Mouse (Mus musculus): Measurements from ENCODE around the gene Angel2. TPM values are rescaled to one million over a fixed set of nuclear protein-coding genes. Genes with fewer than 3 reads are reported as not detected.

Angel2 gene
- total and polyA plus RNA-seq, 3 experiments, result 25.1 to 33.7 TPM; not detected in 1

DNA sequence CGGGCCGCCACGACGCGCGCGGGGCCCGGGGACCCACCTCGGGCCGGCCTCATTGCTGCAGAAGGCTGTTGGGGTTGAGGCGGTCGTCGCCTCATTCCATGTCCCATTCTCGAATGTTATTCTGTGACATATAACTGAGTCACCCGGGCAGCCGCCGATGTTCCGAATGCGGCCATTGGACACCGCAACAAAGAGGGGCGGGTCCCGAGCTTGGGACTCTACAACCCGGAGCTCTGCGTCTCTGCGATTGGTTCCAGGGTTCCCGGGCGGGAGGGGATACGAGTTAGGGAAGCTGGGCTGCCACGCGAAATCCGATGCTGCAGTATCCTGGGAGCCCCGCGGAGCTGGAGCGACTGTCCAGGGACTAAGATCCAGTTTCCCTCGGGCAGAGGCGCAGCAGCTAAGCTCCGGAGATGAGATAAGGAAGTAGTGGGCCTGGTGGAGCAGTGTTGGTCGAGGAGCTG is 54.2 kb downstream of the Angel2 start, which contains the start of gene Vash2:
Gene Vash2 (minus strand): TSS at position 197 of the 464 bp plus-strand sequence.
- DNase-seq (ENCODE audit: low read depth, low spot score), result peak; percentile 93
- Histone ChIP-seq H3K9me3 (replicated peaks; ENCODE audit: insufficient read depth, low read length) (no peaks in the 10 kb centered on the region), H3K27me3 (ENCODE audit: control insufficient read depth in 1 of 2, insufficient read depth in 2 of 2, low read length in 2 of 2) (no peaks in the 10 kb centered on the region), H3K4me3 (ENCODE audit: control insufficient read depth in 1 of 2, insufficient read depth in 1 of 2, low read depth in 2 of 2, low read length in 2 of 2) (peak within 1 kb of the TSS; percentile 58 to 87), H3K9ac (ENCODE audit: control insufficient read depth, low read depth, low read length, poor library complexity, severe bottlenecking) (peak within 1 kb of the TSS; percentile 80), H3K4me1 (ENCODE audit: control insufficient read depth in 1 of 2, insufficient read depth in 2 of 2, low read length in 2 of 2) (no peaks in the 10 kb centered on the region; a peak in 2 of 4 replicates), H3K27ac (ENCODE audit: control insufficient read depth, low read depth, low read length) (peak within 1 kb of the TSS; percentile 19), H3K79me2 (ENCODE audit: control insufficient read depth, insufficient read depth, low read length, poor library complexity) (peaks cover 2% of the 10 kb centered on the region; the same call in 1 of the 2 replicates), H3K36me3 (ENCODE audit: control insufficient read depth in 1 of 2, insufficient read depth in 2 of 2, low read length in 2 of 2) (no peaks in the 10 kb centered on the region)
- 0 out of 2 replicates have a peak, but pooled peaks have one; percentile 1 for TF ChIP-seq USF1 (IDR thresholded peaks at IDR 0.05; ENCODE audit: low read depth, low read length)
- TF ChIP-seq JUND (IDR thresholded peaks at IDR 0.05; ENCODE audit: low read depth, low read length), result no peak
- TF ChIP-seq TCF12 (IDR thresholded peaks at IDR 0.05; ENCODE audit: low read depth, low read length), result no peak
- TF ChIP-seq ZC3H11A (IDR thresholded peaks at IDR 0.05; ENCODE audit: low read depth, low read length), result no peak
- TF ChIP-seq POLR2A (IDR thresholded peaks at IDR 0.05; ENCODE audit: control insufficient read depth in 1 of 2, insufficient read depth in 1 of 2, low read depth in 1 of 2, low read length in 2 of 2, poor library complexity in 1 of 2), result peak; percentile 45 to 69; a peak in 3 of 4 replicates
- TF ChIP-seq EP300 (IDR thresholded peaks at IDR 0.05; ENCODE audit: low read depth in 1 of 2, low read length in 2 of 2), result no peak
- TF ChIP-seq ELF1 (IDR thresholded peaks at IDR 0.05; ENCODE audit: low read depth, low read length), result no peak
- peak; percentile 36 for TF ChIP-seq MAX (IDR thresholded peaks at IDR 0.05; ENCODE audit: low read length)

DNA sequence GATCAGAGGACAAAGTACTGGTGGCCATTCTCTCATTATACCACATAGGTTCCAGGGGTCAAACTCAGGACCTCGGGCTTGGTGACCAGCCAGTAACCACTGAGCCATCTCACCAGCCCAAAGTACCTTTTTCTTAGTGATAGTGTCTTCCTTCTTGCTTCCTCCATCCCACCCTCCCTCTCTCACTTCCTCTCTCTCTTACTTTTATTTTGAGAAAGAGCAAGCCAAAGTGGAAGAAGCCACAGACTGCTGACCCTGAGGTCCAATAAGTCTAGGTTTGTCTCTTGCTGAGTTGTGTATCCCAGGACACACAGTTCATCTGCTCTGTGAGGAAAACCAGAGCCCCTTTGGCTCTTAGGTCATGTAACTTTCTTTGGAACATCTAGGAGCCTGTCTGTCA is 55.6 kb downstream of the Angel2 start:
- no peak for DNase-seq (ENCODE audit: low read depth, low spot score)
- Histone ChIP-seq H3K79me2 (ENCODE audit: control insufficient read depth, insufficient read depth, low read length, poor library complexity) (peaks cover 2% of the 10 kb centered on the region; the same call in 1 of the 2 replicates), H3K4me3 (ENCODE audit: control insufficient read depth in 1 of 2, insufficient read depth in 1 of 2, low read depth in 2 of 2, low read length in 2 of 2) (no peak overlapping the region), H3K4me1 (ENCODE audit: control insufficient read depth in 1 of 2, insufficient read depth in 2 of 2, low read length in 2 of 2) (no peaks in the 10 kb centered on the region; a peak in 2 of 4 replicates), H3K9ac (ENCODE audit: control insufficient read depth, low read depth, low read length, poor library complexity, severe bottlenecking) (no peak overlapping the region), H3K36me3 (ENCODE audit: control insufficient read depth in 1 of 2, insufficient read depth in 2 of 2, low read length in 2 of 2) (no peaks in the 10 kb centered on the region), H3K27me3 (ENCODE audit: control insufficient read depth in 1 of 2, insufficient read depth in 2 of 2, low read length in 2 of 2) (no peaks in the 10 kb centered on the region), H3K9me3 (replicated peaks; ENCODE audit: insufficient read depth, low read length) (no peaks in the 10 kb centered on the region), H3K27ac (ENCODE audit: control insufficient read depth, low read depth, low read length) (no peak overlapping the region)
- TF ChIP-seq MXI1 (IDR thresholded peaks at IDR 0.05; ENCODE audit: low read depth, low read length) (no peak), SMC3 (IDR thresholded peaks at IDR 0.05; ENCODE audit: low read depth, low read length) (no peak), E2F4 (IDR thresholded peaks at IDR 0.05; ENCODE audit: borderline replicate concordance, low read depth, low read length) (no peak), CTCF (IDR thresholded peaks at IDR 0.05 in 2 of 3, conservative IDR thresholded peaks at IDR 0.05 in 1 of 3; ENCODE audit: control insufficient read depth in 1 of 3, insufficient read depth in 1 of 3, low read depth in 2 of 3, low read length in 3 of 3, poor library complexity in 1 of 3, severe bottlenecking in 1 of 3) (no peak), NELFE (IDR thresholded peaks at IDR 0.05; ENCODE audit: low read depth, low read length) (no peak), GABPA (IDR thresholded peaks at IDR 0.05; ENCODE audit: low read depth, low read length) (no peak), USF1 (IDR thresholded peaks at IDR 0.05; ENCODE audit: low read depth, low read length) (no peak), ZKSCAN1 (IDR thresholded peaks at IDR 0.05; ENCODE audit: low read depth, low read length) (no peak), POLR2A (IDR thresholded peaks at IDR 0.05; ENCODE audit: control insufficient read depth in 1 of 2, insufficient read depth in 1 of 2, low read depth in 1 of 2, low read length in 2 of 2, poor library complexity in 1 of 2) (no peak), ZC3H11A (IDR thresholded peaks at IDR 0.05; ENCODE audit: low read depth, low read length) (no peak), CHD1 (IDR thresholded peaks at IDR 0.05; ENCODE audit: low read depth, low read length) (no peak), SIN3A (IDR thresholded peaks at IDR 0.05; ENCODE audit: low read length) (no peak), BHLHE40 (IDR thresholded peaks at IDR 0.05; ENCODE audit: borderline replicate concordance, low read depth, low read length) (no peak), NRF1 (IDR thresholded peaks at IDR 0.05; ENCODE audit: insufficient read depth, low read depth, low read length, poor library complexity, severe bottlenecking) (no peak), POLR2AphosphoS2 (IDR thresholded peaks at IDR 0.05; ENCODE audit: low read length) (no peak), UBTF (IDR thresholded peaks at IDR 0.05; ENCODE audit: borderline replicate concordance, insufficient read depth, low read depth, low read length) (no peak), HCFC1 (IDR thresholded peaks at IDR 0.05; ENCODE audit: low read depth, low read length) (no peak), TAL1 (IDR thresholded peaks at IDR 0.05; ENCODE audit: low read length) (no peak), MEF2A (IDR thresholded peaks at IDR 0.05; ENCODE audit: extremely low read depth, insufficient replicate concordance, low read depth, low read length, poor library complexity, severe bottlenecking) (no peak), ETS1 (IDR thresholded peaks at IDR 0.05; ENCODE audit: low read depth, low read length) (no peak)

Measured in MEL (cell line).